Mouse (Mus musculus) kidney, adult 2 months (tissue): Measurements from ENCODE around the gene Nceh1.

ENCODE experiments used
- CTCF ChIP-seq: fragments of 200-500 bp; conservative IDR thresholded peaks from 2 replicates; pipeline ENCODE4 v1.5.1; 2011; ENCODE audit warnings: low read depth, mild to moderate bottlenecking, control low read depth, low read length, moderate library complexity, mixed read lengths; ENCODE audit not compliant: insufficient read depth, insufficient read length
- POLR2A ChIP-seq: fragments of 200-500 bp; IDR thresholded peaks from one replicate; pipeline ENCODE4 v1.6.1; 2011; ENCODE audit warnings: low read depth, low read length, control low read depth

GRCm38 (mm10) chr3:27320613-27321495 lies 138.1 kb downstream of the Nceh1 start:
- TF ChIP-seq POLR2A, result no peak
- TF ChIP-seq CTCF, result 0 out of 2 replicates have a peak, but pooled peaks have one; percentile 13
